ENCODE assay signal across 8 mouse cellular contexts in genomic region chr19:6980381-6981093, GRCm38 (mm10). TPM values are rescaled to one million over a fixed set of nuclear protein-coding genes. Genes with fewer than 3 reads are reported as not detected.
DNase-seq lines count a peak whose midpoint lies in the region; ATAC-seq lines count a peak whose summit lies in the region.

Gene Fkbp2 (minus strand): TSS chr19:6980501.

- peaks cover 51% of the 10 kb centered on the region for H3K36me3 ChIP-seq in hindbrain, embryonic 14.5 days (replicated peaks; ENCODE audit: control insufficient read depth, insufficient read depth)

- peak within 1 kb of the TSS; percentile 93 for H3K27ac ChIP-seq in hindbrain, embryonic 14.5 days

- WGBS in hindbrain, embryonic 14.5 days = 2% methylated on average over 37 of the region's 38 CpGs

- H3K27me3 ChIP-seq in hindbrain, embryonic 14.5 days (ENCODE audit: control insufficient read depth, insufficient read depth, low read length) = no peaks in the 10 kb centered on the region

- peak within 1 kb of the TSS; percentile 63 for H3K4me2 ChIP-seq in hindbrain, embryonic 14.5 days (replicated peaks)

- no peaks in the 10 kb centered on the region for H3K9me3 ChIP-seq in hindbrain, embryonic 14.5 days (ENCODE audit: control insufficient read depth, low read length)

- peaks cover 26% of the 10 kb centered on the region for H3K4me1 ChIP-seq in hindbrain, embryonic 14.5 days (replicated peaks; ENCODE audit: control insufficient read depth, insufficient read depth, low read length)

- peak within 1 kb of the TSS; percentile 65 for H3K9ac ChIP-seq in hindbrain, embryonic 14.5 days

- peak; percentile 84 for ATAC-seq in hindbrain, embryonic 14.5 days (ENCODE audit: low FRiP score)

- peak; percentile 98 for DNase-seq in R1 (ENCODE audit: low read depth, low spot score)
- peak; percentile 99 for DNase-seq in cerebellum, postnatal 25 days
- DNase-seq in frontal cortex, postnatal 25 days (ENCODE audit: low spot score in 2 of 2) = peak; percentile 96
- peak; percentile 98 for DNase-seq in hindbrain, embryonic 14.5 days (ENCODE audit: low spot score)
- peak; percentile 99 for DNase-seq in layer of hippocampus, postnatal 36 days
- peak; percentile 99 for DNase-seq in lung, postnatal 36 days
- DNase-seq in retina, postnatal 1 day = peak; percentile 99
- DNase-seq in urinary bladder, postnatal 10 days (ENCODE audit: low spot score) = peak; percentile 94

- H3K4me3 ChIP-seq in hindbrain, embryonic 14.5 days (replicated peaks; ENCODE audit: low read length) = peak within 1 kb of the TSS; percentile 51

RNA-seq across cellular contexts. Expression of gene Fkbp2, which starts in this region (rescaled TPM):
- polyA plus RNA-seq in hindbrain, embryonic 14.5 days (2014; fragmentation: Nextera tagmentation; extraction: Ambion mirVana) = 99.2 and 101 TPM in 2 replicates
- total RNA-seq in layer of hippocampus, postnatal 36 days (2021) = 100 to 1,000 TPM in 1 of 2 experiments, 10 to 100 TPM in 1; 86.0 to 101 TPM

Comparison
In these comparisons a context has a peak if more than half of its experiments do, and no peak if none do; other contexts are left out.
1. Peak in every context shown above with its lines: DNase-seq, ATAC-seq, H3K4me3 ChIP-seq and H3K27ac ChIP-seq.